ENCODE assay signal across 12 mouse cellular contexts in genomic region chr2:60441875-60442274, GRCm38 (mm10). TPM values are rescaled to one million over a fixed set of nuclear protein-coding genes. Genes with fewer than 3 reads are reported as not detected.
A peak's percentile ranks its signal among the peaks of the same experiment; 100 is the strongest.
DNase-seq lines count a peak whose midpoint lies in the region; ATAC-seq and TF ChIP-seq lines count a peak whose summit lies in the region.
"Had no signal": no experiment of that assay in that cellular context is flagged by ENCODE, and none has a peak within 500 bp of the region (broad histone marks: within the 10 kb centered on the region; RNA-seq: fewer than 3 reads in every experiment).

No protein-coding gene starts in this region.

- ATAC-seq in forebrain, embryonic 14.5 days = no peak
- no peak for ATAC-seq in forebrain, embryonic 13.5 days

- H3K4me3 ChIP-seq in forebrain, embryonic 14.5 days (ENCODE audit: low read depth, low read length) = no peak overlapping the region
- no peak overlapping the region for H3K4me3 ChIP-seq in forebrain, embryonic 13.5 days
- H3K4me3 ChIP-seq in left cerebral cortex, adult 2 months = no peak overlapping the region
- no peak overlapping the region for H3K4me3 ChIP-seq in CH12.LX (replicated peaks in 1 of 3; ENCODE audit: low read depth in 2 of 3, low read length in 2 of 3, poor library complexity in 1 of 3)
- H3K4me3 ChIP-seq: limb, embryonic 12.5 days; neural tube, embryonic 13.5 days had no signal

- no peak for TF ChIP-seq EP300 in CH12.LX (IDR thresholded peaks at IDR 0.05; ENCODE audit: low read length)

- WGBS in forebrain, embryonic 14.5 days = 15% methylated on average over 3 of the region's 3 CpGs
- 10% methylated on average over 3 of the region's 3 CpGs for WGBS in forebrain, embryonic 13.5 days

- intact Hi-C loops in left cerebral cortex, adult 2 months (cut with DNase I) = no loop called here

- peak; percentile 46 for DNase-seq in forebrain, embryonic 14.5 days (ENCODE audit: low spot score)
- DNase-seq in left cerebral cortex, adult 2 months (ENCODE audit: extremely low spot score in 1 of 2, low spot score in 2 of 2) = no peak
- no peak for DNase-seq in left cerebral cortex, adult 18-20 months (ENCODE audit: low spot score in 2 of 2)
- peak; percentile 2 for DNase-seq in CH12.LX (ENCODE audit: extremely low read depth)
- peak; percentile 22 for DNase-seq in embryo, embryonic 11 days
- DNase-seq in urinary bladder, postnatal 14 days (ENCODE audit: low spot score) = no peak
- no peak for DNase-seq in Muller cell, postnatal 12 days (ENCODE audit: inconsistent ontology term)
- DNase-seq: adrenal gland, adult 2 months; kidney, postnatal 14 days had no signal

- no peaks in the 10 kb centered on the region for H3K9me3 ChIP-seq in forebrain, embryonic 14.5 days (replicated peaks; ENCODE audit: control insufficient read depth, low read length)
- H3K9me3 ChIP-seq in forebrain, embryonic 13.5 days (replicated peaks) = no peaks in the 10 kb centered on the region
- H3K9me3 ChIP-seq in CH12.LX (replicated peaks; ENCODE audit: low read length) = no peaks in the 10 kb centered on the region
- H3K9me3 ChIP-seq: limb, embryonic 12.5 days; neural tube, embryonic 13.5 days had no signal

- H3K4me1 ChIP-seq in forebrain, embryonic 14.5 days (ENCODE audit: control insufficient read depth, insufficient read depth, low read length) = 0 out of 2 replicates have a peak, but pooled peaks cover 3% of the 10 kb centered on the region
- H3K4me1 ChIP-seq in forebrain, embryonic 13.5 days = no peaks in the 10 kb centered on the region
- H3K4me1 ChIP-seq in CH12.LX (ENCODE audit: control insufficient read depth in 1 of 2, insufficient read depth in 2 of 2) = no peaks in the 10 kb centered on the region

- no peak for TF ChIP-seq POLR2A in CH12.LX (IDR thresholded peaks at IDR 0.05; ENCODE audit: low read depth, low read length)

- dilution Hi-C loops in CH12.LX (cut with MboI; ENCODE audit: extremely low pct_ligation_motif_present, extremely low pct_unique_long_range_greater_than_20kb, low sequenced_read_pairs) = no loop called here

- TF ChIP-seq CTCF in left cerebral cortex, adult 2 months (IDR thresholded peaks at IDR 0.05) = peak; percentile 37
- peak in 1 of 2 experiments; percentile 53; a peak in 2 of 4 replicates for TF ChIP-seq CTCF in CH12.LX (conservative IDR thresholded peaks at IDR 0.05 in 1 of 2, IDR thresholded peaks at IDR 0.05 in 1 of 2; ENCODE audit: low read depth in 2 of 2, low read length in 2 of 2)

- no peaks in the 10 kb centered on the region for H3K27me3 ChIP-seq in forebrain, embryonic 14.5 days (replicated peaks; ENCODE audit: control insufficient read depth, insufficient read depth, low read length)
- no peaks in the 10 kb centered on the region for H3K27me3 ChIP-seq in forebrain, embryonic 13.5 days
- H3K27me3 ChIP-seq in CH12.LX (replicated peaks) = no peaks in the 10 kb centered on the region
- H3K27me3 ChIP-seq: limb, embryonic 12.5 days; neural tube, embryonic 13.5 days had no signal

- in situ Hi-C loops in CH12.LX (cut with MboI; ENCODE audit: low pct_ligation_motif_present, low pct_unique_long_range_greater_than_20kb, low sequenced_read_pairs) = loop anchor here (25.0 kb wide), 1 partner anchor 905 kb away; no protein-coding TSS in a partner anchor

- H3K27ac ChIP-seq in forebrain, embryonic 14.5 days (ENCODE audit: low read depth, low read length) = no peak overlapping the region
- H3K27ac ChIP-seq in forebrain, embryonic 13.5 days = no peak overlapping the region
- H3K27ac ChIP-seq in left cerebral cortex, adult 2 months = no peak overlapping the region
- no peak overlapping the region for H3K27ac ChIP-seq in CH12.LX (ENCODE audit: insufficient read depth, low read depth)
- H3K27ac ChIP-seq: limb, embryonic 12.5 days; neural tube, embryonic 13.5 days had no signal

- no peak overlapping the region for H3K4me2 ChIP-seq in forebrain, embryonic 14.5 days (ENCODE audit: low read length)
- no peak overlapping the region for H3K4me2 ChIP-seq in forebrain, embryonic 13.5 days
- H3K4me2 ChIP-seq in CH12.LX (ENCODE audit: insufficient read depth, low read depth, poor library complexity, severe bottlenecking) = no peak overlapping the region
- H3K4me2 ChIP-seq: limb, embryonic 12.5 days; neural tube, embryonic 13.5 days had no signal

- TF ChIP-seq RAD21 in CH12.LX (IDR thresholded peaks at IDR 0.05; ENCODE audit: low read depth, low read length) = peak; percentile 64

- H3K79me2 ChIP-seq in CH12.LX (replicated peaks; ENCODE audit: control insufficient read depth, extremely low read depth, insufficient read depth, poor library complexity, severe bottlenecking) = no peaks in the 10 kb centered on the region

- H3K9ac ChIP-seq in forebrain, embryonic 14.5 days (ENCODE audit: low read length) = no peak overlapping the region
- no peak overlapping the region for H3K9ac ChIP-seq in forebrain, embryonic 13.5 days
- H3K9ac ChIP-seq in CH12.LX (ENCODE audit: insufficient read depth, low read depth) = no peak overlapping the region
- H3K9ac ChIP-seq: limb, embryonic 12.5 days; neural tube, embryonic 13.5 days had no signal

- H3K36me3 ChIP-seq in forebrain, embryonic 14.5 days (ENCODE audit: control insufficient read depth, insufficient read depth, low read length) = no peaks in the 10 kb centered on the region
- H3K36me3 ChIP-seq in forebrain, embryonic 13.5 days (ENCODE audit: poor library complexity, severe bottlenecking) = no peaks in the 10 kb centered on the region
- H3K36me3 ChIP-seq in CH12.LX (replicated peaks in 1 of 2; ENCODE audit: control insufficient read depth in 1 of 2, insufficient read depth in 1 of 2, low read length in 1 of 2) = no peaks in the 10 kb centered on the region
- H3K36me3 ChIP-seq: limb, embryonic 12.5 days; neural tube, embryonic 13.5 days had no signal

TF ChIP-seq in CH12.LX, 34 proteins besides CTCF, POLR2A, EP300 and RAD21:
- TF ChIP-seq MAFK (IDR thresholded peaks at IDR 0.05; ENCODE audit: insufficient replicate concordance, low read length) = no peak
- no peak for TF ChIP-seq PAX5 (IDR thresholded peaks at IDR 0.05; ENCODE audit: low read length)
- TF ChIP-seq SMC3 (IDR thresholded peaks at IDR 0.05; ENCODE audit: low read depth, low read length) = peak; percentile 33; the same call in 1 of the 2 replicates

RNA-seq across cellular contexts. Expression of gene Ly75, which starts 58.8 kb away (rescaled TPM):
- 0.41 and 0.78 TPM in 2 replicates for polyA plus RNA-seq in forebrain, embryonic 14.5 days (2014; fragmentation: Nextera tagmentation; extraction: Ambion mirVana)
- polyA plus RNA-seq in forebrain, embryonic 13.5 days (2015; fragmentation: Nextera tagmentation; extraction: Ambion mirVana) = 0.41 and 0.63 TPM in 2 replicates
- total RNA-seq in left cerebral cortex, adult 2 months (2021) = under 1 TPM; 0.68 to 0.91 TPM
- total RNA-seq in left cerebral cortex, adult 18-20 months (2021) = under 1 TPM; 0.56 to 0.63 TPM
- total RNA-seq in CH12.LX (2012; rRNA removed) = 18.8 and 32.2 TPM in 2 replicates
- 13.8 and 14.5 TPM in 2 replicates for total RNA-seq in CH12.LX (2014; rRNA removed)
- 10.1 and 10.6 TPM in 2 replicates for polyA plus RNA-seq in CH12.LX (2012; ENCODE audit: insufficient read length, low read depth)

Comparison
In these comparisons a context has a peak if more than half of its experiments do, and no peak if none do; other contexts are left out.
1. DNase-seq: peak in forebrain, embryonic 14.5 days (single experiment), CH12.LX (single experiment) and embryo, embryonic 11 days (single experiment); none in left cerebral cortex, adult 2 months (0 of 2), left cerebral cortex, adult 18-20 months (0 of 2), urinary bladder, postnatal 14 days (single experiment) and Muller cell, postnatal 12 days (single experiment).
2. RNA of gene Ly75, which starts 58.8 kb away (total RNA-seq): 13.8 to 32.2 TPM in CH12.LX; 0.68 to 0.91 TPM in left cerebral cortex, adult 2 months and 0.56 to 0.63 TPM in left cerebral cortex, adult 18-20 months; every median in the first group is over 4 times any median in the second.